Comparison of ENCODE assay signal across 9 mouse cellular contexts in genomic region chr8:3330662-3331061, GRCm38 (mm10). TPM values are rescaled to one million over a fixed set of nuclear protein-coding genes. Genes with fewer than 3 reads are reported as not detected.
A peak's percentile ranks its signal among the peaks of the same experiment; 100 is the strongest.
DNase-seq lines count a peak whose midpoint lies in the region; ATAC-seq and TF ChIP-seq lines count a peak whose summit lies in the region.
"Had no signal": no experiment of that assay in that cellular context is flagged by ENCODE, and none has a peak within 500 bp of the region (broad histone marks: within the 10 kb centered on the region; RNA-seq: fewer than 3 reads in every experiment).

No protein-coding gene starts in this region.

- ATAC-seq in hindbrain, embryonic 11.5 days (ENCODE audit: low FRiP score): no peak
- ATAC-seq in hindbrain, embryonic 13.5 days (ENCODE audit: low FRiP score): no peak
- ATAC-seq in kidney, postnatal 0 days (replicated peaks; ENCODE audit: low FRiP score, low read depth): no peak

- H3K79me2 ChIP-seq in C2C12 (ENCODE audit: control insufficient read depth, insufficient read depth): no peaks in the 10 kb centered on the region

- H3K27ac ChIP-seq in hindbrain, embryonic 11.5 days (ENCODE audit: low read depth, low read length): no peak overlapping the region
- no peak overlapping the region for H3K27ac ChIP-seq in hindbrain, embryonic 13.5 days
- H3K27ac ChIP-seq in kidney, postnatal 0 days: no peak overlapping the region
- H3K27ac ChIP-seq: liver, embryonic 15.5 days had no signal

- H3K36me3 ChIP-seq in hindbrain, embryonic 11.5 days (ENCODE audit: control insufficient read depth, insufficient read depth, low read length): no peaks in the 10 kb centered on the region
- H3K36me3 ChIP-seq in hindbrain, embryonic 13.5 days: no peaks in the 10 kb centered on the region
- H3K36me3 ChIP-seq in C2C12 (ENCODE audit: control insufficient read depth, insufficient read depth): no peaks in the 10 kb centered on the region
- H3K36me3 ChIP-seq in kidney, postnatal 0 days (ENCODE audit: insufficient read depth, low read length): no peaks in the 10 kb centered on the region
- H3K36me3 ChIP-seq: liver, embryonic 15.5 days had no signal

- no peak overlapping the region for H3ac ChIP-seq in C2C12 (ENCODE audit: control insufficient read depth, insufficient read length, low read depth)

- H3K79me3 ChIP-seq in C2C12 (ENCODE audit: low read depth): no peaks in the 10 kb centered on the region

- no peaks in the 10 kb centered on the region for H3K27me3 ChIP-seq in hindbrain, embryonic 11.5 days (ENCODE audit: control insufficient read depth, insufficient read depth, low read length)
- H3K27me3 ChIP-seq in hindbrain, embryonic 13.5 days: no peaks in the 10 kb centered on the region
- no peaks in the 10 kb centered on the region for H3K27me3 ChIP-seq in C2C12 (ENCODE audit: control insufficient read depth, insufficient read depth, insufficient read length)
- no peaks in the 10 kb centered on the region for H3K27me3 ChIP-seq in kidney, postnatal 0 days (ENCODE audit: insufficient read depth, low read length)
- H3K27me3 ChIP-seq: liver, embryonic 15.5 days had no signal

- TF ChIP-seq CTCF in C2C12 (IDR thresholded peaks at IDR 0.05; ENCODE audit: control insufficient read depth, insufficient read depth, insufficient read length): peak; percentile 27
- TF ChIP-seq CTCF in kidney, postnatal 0 days (IDR thresholded peaks at IDR 0.05; ENCODE audit: low read depth): peak; percentile 90

- no peak overlapping the region for H3K4me3 ChIP-seq in hindbrain, embryonic 11.5 days (ENCODE audit: low read depth, low read length)
- no peak overlapping the region for H3K4me3 ChIP-seq in hindbrain, embryonic 13.5 days
- H3K4me3 ChIP-seq in C2C12 (ENCODE audit: insufficient read depth, poor library complexity, severe bottlenecking): no peak overlapping the region
- no peak overlapping the region for H3K4me3 ChIP-seq in kidney, postnatal 0 days (replicated peaks; ENCODE audit: low read depth, low read length)
- H3K4me3 ChIP-seq: liver, embryonic 15.5 days had no signal

- 55% methylated on average over 6 of the region's 6 CpGs for WGBS in hindbrain, embryonic 11.5 days
- 47% methylated on average over 6 of the region's 6 CpGs for WGBS in hindbrain, embryonic 13.5 days
- 44% methylated on average over 6 of the region's 6 CpGs for WGBS in kidney, postnatal 0 days

- no peaks in the 10 kb centered on the region for H3K4me1 ChIP-seq in hindbrain, embryonic 11.5 days (replicated peaks; ENCODE audit: control insufficient read depth, insufficient read depth, low read length)
- H3K4me1 ChIP-seq in hindbrain, embryonic 13.5 days (replicated peaks): no peaks in the 10 kb centered on the region
- no peaks in the 10 kb centered on the region for H3K4me1 ChIP-seq in kidney, postnatal 0 days (replicated peaks; ENCODE audit: insufficient read depth, low read length)
- H3K4me1 ChIP-seq: liver, embryonic 15.5 days had no signal

- H3K4me2 ChIP-seq in hindbrain, embryonic 11.5 days (replicated peaks; ENCODE audit: low read depth, low read length): no peak overlapping the region
- H3K4me2 ChIP-seq in hindbrain, embryonic 13.5 days: no peak overlapping the region
- H3K4me2 ChIP-seq in kidney, postnatal 0 days (ENCODE audit: low read length): no peak overlapping the region
- H3K4me2 ChIP-seq: liver, embryonic 15.5 days had no signal

- no peaks in the 10 kb centered on the region for H3K9me3 ChIP-seq in hindbrain, embryonic 11.5 days (ENCODE audit: control insufficient read depth, low read length)
- no peaks in the 10 kb centered on the region for H3K9me3 ChIP-seq in hindbrain, embryonic 13.5 days
- no peaks in the 10 kb centered on the region for H3K9me3 ChIP-seq in kidney, postnatal 0 days (replicated peaks; ENCODE audit: low read length)
- H3K9me3 ChIP-seq: liver, embryonic 15.5 days had no signal

- DNase-seq in hindbrain, embryonic 11.5 days (ENCODE audit: low spot score): peak; percentile 66
- DNase-seq in T-cell, adult 2 months (ENCODE audit: low spot score): peak; percentile 45
- peak; percentile 48 for DNase-seq in embryo, embryonic 9.5 days (ENCODE audit: extremely low spot score)
- DNase-seq in kidney, postnatal 0 days (ENCODE audit: low spot score): peak; percentile 77
- peak; percentile 62 for DNase-seq in lung, postnatal 14 days
- DNase-seq in thymus, postnatal 4 days: peak; percentile 57

- H3K9ac ChIP-seq in hindbrain, embryonic 11.5 days (ENCODE audit: low read depth, low read length): no peak overlapping the region
- no peak overlapping the region for H3K9ac ChIP-seq in hindbrain, embryonic 13.5 days
- no peak overlapping the region for H3K9ac ChIP-seq in kidney, postnatal 0 days (ENCODE audit: low read depth, low read length)
- H3K9ac ChIP-seq: liver, embryonic 15.5 days had no signal

TF ChIP-seq in C2C12, 6 proteins besides CTCF, POLR2A, EP300 and RAD21:
- TF ChIP-seq FOSL1 (IDR thresholded peaks at IDR 0.05; ENCODE audit: insufficient read depth, low read length, poor library complexity, severe bottlenecking) (no peak), CEBPB (IDR thresholded peaks at IDR 0.05; ENCODE audit: low read depth) (no peak), MYOG (IDR thresholded peaks at IDR 0.05; ENCODE audit: control insufficient read depth, extremely low read depth, insufficient read length) (no peak), USF1 (IDR thresholded peaks at IDR 0.05; ENCODE audit: low read depth) (no peak), MAX (IDR thresholded peaks at IDR 0.05) (no peak), MYOD1 (IDR thresholded peaks at IDR 0.05; ENCODE audit: control insufficient read depth, insufficient read length, low read depth) (no peak)

RNA-seq across cellular contexts. Expression of gene A430078G23Rik, which starts 22.6 kb away (rescaled TPM):
- polyA plus RNA-seq in hindbrain, embryonic 11.5 days (2014; fragmentation: Nextera tagmentation; extraction: Ambion mirVana): not detected in 2 replicates
- polyA plus RNA-seq in hindbrain, embryonic 13.5 days (2015; fragmentation: Nextera tagmentation; extraction: Ambion mirVana): not detected in 2 replicates
- not detected for polyA plus RNA-seq in C2C12 (2012; fragmentation: generic; extraction: Trizol)
- 0.05 and 0.24 TPM in 2 replicates for polyA plus RNA-seq in kidney, postnatal 0 days (2015; fragmentation: Nextera tagmentation; extraction: Ambion mirVana)

RNA-seq across cellular contexts. Expression of gene Insr, which starts 51.2 kb away (rescaled TPM):
- polyA plus RNA-seq in hindbrain, embryonic 11.5 days (2014; fragmentation: Nextera tagmentation; extraction: Ambion mirVana): 41.1 and 49.3 TPM in 2 replicates
- 54.5 and 56.1 TPM in 2 replicates for polyA plus RNA-seq in hindbrain, embryonic 13.5 days (2015; fragmentation: Nextera tagmentation; extraction: Ambion mirVana)
- polyA plus RNA-seq in C2C12 (2012; fragmentation: generic; extraction: Trizol): 2.6 TPM
- polyA plus RNA-seq in kidney, postnatal 0 days (2015; fragmentation: Nextera tagmentation; extraction: Ambion mirVana): 26.5 and 27.2 TPM in 2 replicates
